In the genomic region with DNA sequence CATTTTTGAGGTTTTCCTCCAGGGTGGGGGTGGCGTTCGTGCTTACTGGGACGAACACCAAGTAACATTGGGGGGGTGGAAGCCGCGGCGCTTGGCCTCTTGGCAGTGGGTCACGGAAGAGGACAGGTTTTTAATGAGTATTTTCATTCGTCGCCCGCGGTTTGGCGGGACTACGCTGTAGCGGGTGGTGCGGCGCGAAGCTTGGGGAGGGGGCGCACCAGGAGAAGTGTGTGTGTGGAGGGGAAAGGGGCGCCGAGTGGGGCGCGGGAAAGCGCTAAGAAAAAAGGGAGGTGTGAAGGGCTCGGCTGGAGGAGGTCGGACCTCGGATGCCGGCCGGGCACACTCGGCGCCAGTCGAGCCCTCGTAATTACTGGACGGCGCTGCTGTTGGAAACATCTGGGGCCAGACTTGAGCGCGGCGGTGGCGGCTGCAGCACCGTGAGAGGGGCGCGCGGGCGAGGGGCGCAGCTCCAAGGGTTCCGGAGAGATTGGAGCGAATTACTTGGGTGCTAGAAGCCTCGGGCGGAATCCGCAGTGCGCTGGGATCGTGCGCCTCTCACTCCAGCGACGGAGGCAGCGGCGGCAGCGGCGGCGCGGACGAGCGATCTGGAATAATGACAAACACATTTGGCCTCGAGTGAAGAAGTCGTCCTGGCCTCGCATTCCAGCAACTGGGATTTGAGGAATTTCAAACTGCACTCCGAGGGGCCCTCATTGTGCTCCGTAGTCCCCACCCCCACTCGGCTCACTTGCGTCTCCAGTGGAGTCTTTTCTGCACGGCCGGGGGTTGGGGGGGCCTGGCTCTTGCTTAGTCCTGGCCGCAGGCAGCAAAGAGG, we compare ENCODE assay signal across 8 mouse cellular contexts. TPM values are rescaled to one million over a fixed set of nuclear protein-coding genes. Genes with fewer than 3 reads are reported as not detected.
A peak's percentile ranks its signal among the peaks of the same experiment; 100 is the strongest.
DNase-seq lines count a peak whose midpoint lies in the region; ATAC-seq and TF ChIP-seq lines count a peak whose summit lies in the region.

No protein-coding gene starts in this region.

- ATAC-seq in forebrain, embryonic 11.5 days (replicated peaks; ENCODE audit: low FRiP score) = no peak
- ATAC-seq in limb, embryonic 15.5 days (ENCODE audit: insufficient number of reproducible peaks, low FRiP score, low TSS enrichment, low read depth) = no peak
- no peak for ATAC-seq in neural tube, embryonic 13.5 days (ENCODE audit: low read depth)
- ATAC-seq in cerebellum, adult (ENCODE audit: insufficient number of reproducible peaks, low FRiP score, low TSS enrichment) = no peak

- no peak overlapping the region for H3K4me3 ChIP-seq in thymus, adult 2 months (ENCODE audit: control insufficient read depth, insufficient read depth, low read length)
- H3K4me3 ChIP-seq in forebrain, embryonic 11.5 days (ENCODE audit: low read depth, low read length) = peak overlapping the region; percentile 44
- H3K4me3 ChIP-seq in limb, embryonic 15.5 days = peak overlapping the region; percentile 70
- peak overlapping the region; percentile 37 for H3K4me3 ChIP-seq in neural tube, embryonic 13.5 days

- peaks cover 28% of the 10 kb centered on the region for H3K27me3 ChIP-seq in thymus, adult 2 months (ENCODE audit: control insufficient read depth, insufficient read depth, low read length)
- H3K27me3 ChIP-seq in forebrain, embryonic 11.5 days (ENCODE audit: control insufficient read depth, insufficient read depth, low read length) = peaks cover 72% of the 10 kb centered on the region
- peaks cover 2% of the 10 kb centered on the region; the same call in 1 of the 2 replicates for H3K27me3 ChIP-seq in limb, embryonic 15.5 days
- peaks cover 79% of the 10 kb centered on the region for H3K27me3 ChIP-seq in neural tube, embryonic 13.5 days

- peak; percentile 33 for DNase-seq in thymus, postnatal 4 days
- no peak for DNase-seq in thymus, adult 2 months
- DNase-seq in forebrain, embryonic 11.5 days (ENCODE audit: low spot score) = peak; percentile 77
- DNase-seq in heart, postnatal 4 days = peak; percentile 74
- DNase-seq in layer of hippocampus, adult 8-10 months (ENCODE audit: low spot score in 2 of 2) = no peak

- peak overlapping the region; percentile 41 for H3K4me2 ChIP-seq in forebrain, embryonic 11.5 days (ENCODE audit: low read depth, low read length, severe bottlenecking)
- H3K4me2 ChIP-seq in limb, embryonic 15.5 days = peak overlapping the region; percentile 45
- peak overlapping the region; percentile 45 for H3K4me2 ChIP-seq in neural tube, embryonic 13.5 days

- WGBS in thymus, adult 2 months = 5% methylated on average over 72 of the region's 72 CpGs
- under 1% methylated on average over 68 of the region's 72 CpGs for WGBS in forebrain, embryonic 11.5 days
- WGBS in limb, embryonic 15.5 days = under 1% methylated on average over 71 of the region's 72 CpGs
- WGBS in neural tube, embryonic 13.5 days = 1% methylated on average over 71 of the region's 72 CpGs

- H3K9me3 ChIP-seq in forebrain, embryonic 11.5 days (ENCODE audit: control insufficient read depth, low read length) = no peaks in the 10 kb centered on the region
- no peaks in the 10 kb centered on the region for H3K9me3 ChIP-seq in limb, embryonic 15.5 days
- no peaks in the 10 kb centered on the region for H3K9me3 ChIP-seq in neural tube, embryonic 13.5 days

- H3K4me1 ChIP-seq in thymus, adult 2 months (replicated peaks; ENCODE audit: control insufficient read depth, insufficient read depth, low read length) = 0 out of 2 replicates have a peak, but pooled peaks cover 4% of the 10 kb centered on the region
- H3K4me1 ChIP-seq in forebrain, embryonic 11.5 days (replicated peaks; ENCODE audit: control insufficient read depth, insufficient read depth, low read length) = peaks cover 26% of the 10 kb centered on the region
- peaks cover 33% of the 10 kb centered on the region for H3K4me1 ChIP-seq in limb, embryonic 15.5 days
- H3K4me1 ChIP-seq in neural tube, embryonic 13.5 days (replicated peaks) = peaks cover 73% of the 10 kb centered on the region

- H3K27ac ChIP-seq in thymus, adult 2 months (ENCODE audit: control insufficient read depth, insufficient read depth, low read length) = no peak overlapping the region
- H3K27ac ChIP-seq in forebrain, embryonic 11.5 days (ENCODE audit: low read depth, low read length) = 0 out of 2 replicates have a peak overlapping the region, but pooled peaks have one; percentile 37
- peak overlapping the region; percentile 99 for H3K27ac ChIP-seq in limb, embryonic 15.5 days
- H3K27ac ChIP-seq in neural tube, embryonic 13.5 days (replicated peaks) = peak overlapping the region; percentile 74

- no peak for TF ChIP-seq CTCF in thymus, adult 2 months (IDR thresholded peaks at IDR 0.05; ENCODE audit: borderline replicate concordance, control insufficient read depth, extremely low read depth, insufficient read depth, low read length, poor library complexity)

- H3K36me3 ChIP-seq in thymus, adult 2 months (ENCODE audit: control insufficient read depth, insufficient read depth, low read length) = no peaks in the 10 kb centered on the region
- no peaks in the 10 kb centered on the region for H3K36me3 ChIP-seq in forebrain, embryonic 11.5 days (ENCODE audit: control insufficient read depth, insufficient read depth, low read length)
- H3K36me3 ChIP-seq in limb, embryonic 15.5 days = no peaks in the 10 kb centered on the region
- H3K36me3 ChIP-seq in neural tube, embryonic 13.5 days = no peaks in the 10 kb centered on the region

- H3K9ac ChIP-seq in forebrain, embryonic 11.5 days (ENCODE audit: low read length) = peak overlapping the region; percentile 39
- peak overlapping the region; percentile 89 for H3K9ac ChIP-seq in limb, embryonic 15.5 days
- H3K9ac ChIP-seq in neural tube, embryonic 13.5 days = peak overlapping the region; percentile 66

- no peak for TF ChIP-seq POLR2A in thymus, adult 2 months (IDR thresholded peaks at IDR 0.05; ENCODE audit: control insufficient read depth, extremely low read depth, insufficient read depth, low read length, poor library complexity)

RNA-seq across cellular contexts. Expression of a gene that starts 0.9 kb away (rescaled TPM):
- 1.8 and 3.4 TPM in 2 replicates for polyA plus RNA-seq in thymus, adult 2 months (2012; rRNA removed)
- polyA plus RNA-seq in forebrain, embryonic 11.5 days (2014; fragmentation: Nextera tagmentation; extraction: Ambion mirVana) = 21.6 and 24.0 TPM in 2 replicates
- total RNA-seq in heart, postnatal 4 days (2021) = 10 to 100 TPM; 34.4 to 39.0 TPM
- 82.8 and 96.9 TPM in 2 replicates for polyA plus RNA-seq in limb, embryonic 15.5 days (2015; fragmentation: Nextera tagmentation; extraction: Ambion mirVana)
- 11.3 and 16.4 TPM in 2 replicates for polyA plus RNA-seq in neural tube, embryonic 13.5 days (2015; fragmentation: Nextera tagmentation; extraction: Ambion mirVana)
- total RNA-seq in layer of hippocampus, adult 8-10 months (2022) = 10 to 100 TPM; 35.8 to 45.2 (median 38.4) TPM

Comparison
In these comparisons a context has a peak if more than half of its experiments do, and no peak if none do; other contexts are left out.
1. DNase-seq: peak in thymus, postnatal 4 days (single experiment), forebrain, embryonic 11.5 days (single experiment) and heart, postnatal 4 days (single experiment); none in thymus, adult 2 months (single experiment) and layer of hippocampus, adult 8-10 months (0 of 2).
2. H3K9ac ChIP-seq: peak in every context shown above with its lines; median percentile 89 in limb, embryonic 15.5 days; 66 in neural tube, embryonic 13.5 days; 39 in forebrain, embryonic 11.5 days.
3. Peak in every context shown above with its lines, with median percentiles within 50 percentile points of each other: H3K4me2 ChIP-seq.